Comparison of ENCODE assay signal across 8 mouse cellular contexts in the genomic region with DNA sequence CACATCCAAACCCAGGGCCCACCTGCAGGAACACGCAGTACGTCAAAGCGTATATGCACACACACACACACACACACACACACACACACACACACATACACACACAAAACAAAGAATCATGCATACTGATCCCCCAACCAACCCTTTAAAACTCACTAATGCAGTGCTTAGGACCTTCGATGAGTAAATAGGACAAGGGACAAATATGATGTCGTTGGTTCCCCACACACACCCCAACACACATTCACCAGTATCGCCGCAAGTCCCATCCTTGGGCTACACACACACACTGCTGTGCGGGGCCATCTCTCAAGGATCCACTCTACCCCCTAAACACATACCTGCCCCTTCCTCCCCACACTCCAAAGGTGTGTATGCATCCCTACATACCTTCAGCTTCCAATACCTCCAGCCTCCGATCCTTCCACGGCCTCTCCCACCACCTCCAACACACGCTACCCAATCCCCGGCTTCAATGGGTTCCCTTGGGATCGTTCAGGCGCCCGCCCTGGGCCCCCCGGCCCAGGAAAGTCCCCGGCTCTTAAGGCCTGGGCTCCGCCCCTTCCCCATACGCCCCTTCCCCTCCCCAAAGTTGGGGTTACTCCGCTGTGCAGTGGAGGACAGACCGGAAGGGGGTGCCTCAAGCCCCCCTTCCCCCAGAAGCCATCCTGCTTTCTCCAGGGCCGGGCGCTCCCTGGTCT. TPM values are rescaled to one million over a fixed set of nuclear protein-coding genes. Genes with fewer than 3 reads are reported as not detected.
A peak's percentile ranks its signal among the peaks of the same experiment; 100 is the strongest.
DNase-seq lines count a peak whose midpoint lies in the region; ATAC-seq and TF ChIP-seq lines count a peak whose summit lies in the region.

No protein-coding gene starts in this region.

- TF ChIP-seq CTCF in heart, postnatal 0 days (IDR thresholded peaks at IDR 0.05; ENCODE audit: low read depth): no peak
- TF ChIP-seq CTCF in liver, postnatal 0 days (IDR thresholded peaks at IDR 0.05; ENCODE audit: low read depth): no peak
- TF ChIP-seq CTCF in stomach, postnatal 0 days (IDR thresholded peaks at IDR 0.05; ENCODE audit: low read depth): no peak

- H3K27me3 ChIP-seq in heart, postnatal 0 days (ENCODE audit: control insufficient read depth, insufficient read depth, low read length): no peaks in the 10 kb centered on the region
- no peaks in the 10 kb centered on the region for H3K27me3 ChIP-seq in liver, postnatal 0 days (ENCODE audit: insufficient read depth, low read length)
- H3K27me3 ChIP-seq in stomach, postnatal 0 days (ENCODE audit: control insufficient read depth, insufficient read depth, low read length): no peaks in the 10 kb centered on the region

- peak overlapping the region; percentile 86 for H3K9ac ChIP-seq in heart, postnatal 0 days (replicated peaks; ENCODE audit: low read depth, low read length)
- peak overlapping the region; percentile 76 for H3K9ac ChIP-seq in liver, postnatal 0 days (replicated peaks)
- H3K9ac ChIP-seq in stomach, postnatal 0 days (ENCODE audit: low read length): peak overlapping the region; percentile 78

- H3K27ac ChIP-seq in heart, postnatal 0 days (ENCODE audit: low read depth): peak overlapping the region; percentile 68
- H3K27ac ChIP-seq in liver, postnatal 0 days (ENCODE audit: low read depth): no peak overlapping the region
- H3K27ac ChIP-seq in stomach, postnatal 0 days (replicated peaks): peak overlapping the region; percentile 82

- no peaks in the 10 kb centered on the region for H3K9me3 ChIP-seq in heart, postnatal 0 days (replicated peaks; ENCODE audit: control insufficient read depth, low read length)
- H3K9me3 ChIP-seq in liver, postnatal 0 days (ENCODE audit: low read length): no peaks in the 10 kb centered on the region
- H3K9me3 ChIP-seq in stomach, postnatal 0 days (ENCODE audit: control insufficient read depth, low read length): no peaks in the 10 kb centered on the region

- H3K4me3 ChIP-seq in heart, postnatal 0 days (ENCODE audit: low read depth, low read length): peak overlapping the region; percentile 90
- peak overlapping the region; percentile 76 for H3K4me3 ChIP-seq in liver, postnatal 0 days (ENCODE audit: low read depth, low read length)
- H3K4me3 ChIP-seq in stomach, postnatal 0 days (ENCODE audit: low read depth, low read length): peak overlapping the region; percentile 87

- 7% methylated on average over 23 of the region's 23 CpGs for WGBS in heart, postnatal 0 days
- 10% methylated on average over 23 of the region's 23 CpGs for WGBS in liver, postnatal 0 days (ENCODE audit: insufficient replicate concordance)
- WGBS in stomach, postnatal 0 days: 2% methylated on average over 23 of the region's 23 CpGs

- DNase-seq in adrenal gland, postnatal 14 days: peak; percentile 37
- DNase-seq in adrenal gland, postnatal 25 days: no peak
- peak; percentile 59 for DNase-seq in CD4-positive helper T cell, adult 2 months (ENCODE audit: low read depth, low spot score)
- DNase-seq in cerebellum, postnatal 14 days: peak; percentile 62 to 66
- peak; percentile 28 for DNase-seq in heart, postnatal 0 days (ENCODE audit: low spot score)
- no peak for DNase-seq in liver, postnatal 0 days
- DNase-seq in stomach, postnatal 0 days (ENCODE audit: low spot score): peak; percentile 48
- no peak for DNase-seq in frontal cortex, postnatal 14 days (ENCODE audit: low spot score in 2 of 2)

- ATAC-seq in heart, postnatal 0 days (ENCODE audit: insufficient read depth, low read depth): peak; percentile 37
- peak; percentile 22 for ATAC-seq in liver, postnatal 0 days
- peak; percentile 54 for ATAC-seq in stomach, postnatal 0 days (ENCODE audit: low FRiP score, low TSS enrichment)

- peak overlapping the region; percentile 93 for H3K4me2 ChIP-seq in heart, postnatal 0 days (ENCODE audit: low read depth, low read length)
- peak overlapping the region; percentile 87 for H3K4me2 ChIP-seq in liver, postnatal 0 days (ENCODE audit: low read depth, low read length)
- H3K4me2 ChIP-seq in stomach, postnatal 0 days (replicated peaks; ENCODE audit: low read depth): peak overlapping the region; percentile 82

- no peaks in the 10 kb centered on the region for H3K36me3 ChIP-seq in heart, postnatal 0 days (replicated peaks; ENCODE audit: control insufficient read depth, insufficient read depth, low read length)
- no peaks in the 10 kb centered on the region for H3K36me3 ChIP-seq in liver, postnatal 0 days (replicated peaks; ENCODE audit: insufficient read depth, low read length)
- H3K36me3 ChIP-seq in stomach, postnatal 0 days (ENCODE audit: control insufficient read depth, insufficient read depth, low read length): no peaks in the 10 kb centered on the region

- peaks cover 25% of the 10 kb centered on the region for H3K4me1 ChIP-seq in heart, postnatal 0 days (ENCODE audit: control insufficient read depth, insufficient read depth)
- H3K4me1 ChIP-seq in liver, postnatal 0 days (ENCODE audit: insufficient read depth): peaks cover 7% of the 10 kb centered on the region
- H3K4me1 ChIP-seq in stomach, postnatal 0 days (replicated peaks; ENCODE audit: control insufficient read depth, insufficient read depth): peaks cover 6% of the 10 kb centered on the region; the same call in 1 of the 2 replicates

- TF ChIP-seq EP300 in heart, postnatal 0 days (IDR thresholded peaks at IDR 0.05; ENCODE audit: low read depth): no peak
- no peak for TF ChIP-seq EP300 in liver, postnatal 0 days (IDR thresholded peaks at IDR 0.05; ENCODE audit: low read depth)
- no peak for TF ChIP-seq EP300 in stomach, postnatal 0 days (optimal IDR thresholded peaks at IDR 0.05)

RNA-seq across cellular contexts. Expression of gene Vangl2, which starts 1.9 kb away (rescaled TPM):
- total RNA-seq in adrenal gland, postnatal 14 days (2021): 4.6 and 6.8 TPM in 2 replicates
- total RNA-seq in adrenal gland, postnatal 25 days (2021): 2.8 and 7.4 TPM in 2 replicates
- 11.2 and 11.4 TPM in 2 replicates for total RNA-seq in heart, postnatal 0 days (2014; rRNA removed; ENCODE audit: low replicate concordance)
- polyA plus RNA-seq in heart, postnatal 0 days (2015; fragmentation: Nextera tagmentation; extraction: Ambion mirVana): 4.7 and 5.2 TPM in 2 replicates
- 0.71 and 0.78 TPM in 2 replicates for polyA plus RNA-seq in liver, postnatal 0 days (2015; fragmentation: Nextera tagmentation; extraction: Ambion mirVana)
- polyA plus RNA-seq in stomach, postnatal 0 days (2015; fragmentation: Nextera tagmentation; extraction: Ambion mirVana): 5.2 and 5.4 TPM in 2 replicates

RNA-seq across cellular contexts. Expression of gene Nhlh1, which starts 31.0 kb away (rescaled TPM):
- total RNA-seq in adrenal gland, postnatal 14 days (2021): not detected in 2 replicates
- not detected in 2 replicates for total RNA-seq in adrenal gland, postnatal 25 days (2021)
- total RNA-seq in heart, postnatal 0 days (2014; rRNA removed; ENCODE audit: low replicate concordance): not detected in 2 replicates
- polyA plus RNA-seq in heart, postnatal 0 days (2015; fragmentation: Nextera tagmentation; extraction: Ambion mirVana): not detected in 2 replicates
- not detected in 2 replicates for polyA plus RNA-seq in liver, postnatal 0 days (2015; fragmentation: Nextera tagmentation; extraction: Ambion mirVana)
- polyA plus RNA-seq in stomach, postnatal 0 days (2015; fragmentation: Nextera tagmentation; extraction: Ambion mirVana): not detected in 2 replicates

RNA-seq across cellular contexts. Expression of gene Copa, which starts 56.0 kb away (rescaled TPM):
- total RNA-seq in adrenal gland, postnatal 14 days (2021): 161 TPM in 2 replicates
- total RNA-seq in adrenal gland, postnatal 25 days (2021): 184 and 190 TPM in 2 replicates
- total RNA-seq in heart, postnatal 0 days (2014; rRNA removed; ENCODE audit: low replicate concordance): 148 and 174 TPM in 2 replicates
- polyA plus RNA-seq in heart, postnatal 0 days (2015; fragmentation: Nextera tagmentation; extraction: Ambion mirVana): 101 and 102 TPM in 2 replicates
- polyA plus RNA-seq in liver, postnatal 0 days (2015; fragmentation: Nextera tagmentation; extraction: Ambion mirVana): 50.2 and 55.4 TPM in 2 replicates
- polyA plus RNA-seq in stomach, postnatal 0 days (2015; fragmentation: Nextera tagmentation; extraction: Ambion mirVana): 89.6 and 90.8 TPM in 2 replicates

RNA-seq across cellular contexts. Expression of gene Ncstn, which starts 56.2 kb away (rescaled TPM):
- 89.8 and 101 TPM in 2 replicates for total RNA-seq in adrenal gland, postnatal 14 days (2021)
- total RNA-seq in adrenal gland, postnatal 25 days (2021): 101 and 117 TPM in 2 replicates
- 53.4 and 87.3 TPM in 2 replicates for total RNA-seq in heart, postnatal 0 days (2014; rRNA removed; ENCODE audit: low replicate concordance)
- 63.9 and 68.1 TPM in 2 replicates for polyA plus RNA-seq in heart, postnatal 0 days (2015; fragmentation: Nextera tagmentation; extraction: Ambion mirVana)
- 36.7 and 41.8 TPM in 2 replicates for polyA plus RNA-seq in liver, postnatal 0 days (2015; fragmentation: Nextera tagmentation; extraction: Ambion mirVana)
- polyA plus RNA-seq in stomach, postnatal 0 days (2015; fragmentation: Nextera tagmentation; extraction: Ambion mirVana): 79.3 and 84.2 TPM in 2 replicates

Comparison
In these comparisons a context has a peak if more than half of its experiments do, and no peak if none do; other contexts are left out.
1. DNase-seq: peak in adrenal gland, postnatal 14 days (single experiment), CD4-positive helper T cell, adult 2 months (single experiment), cerebellum, postnatal 14 days (2 of 2), heart, postnatal 0 days (single experiment) and stomach, postnatal 0 days (single experiment); none in adrenal gland, postnatal 25 days (single experiment), liver, postnatal 0 days (single experiment) and frontal cortex, postnatal 14 days (0 of 2).
2. Peak in every context shown above with its lines, with median percentiles within 50 percentile points of each other: ATAC-seq, H3K4me2 ChIP-seq, H3K4me3 ChIP-seq and H3K9ac ChIP-seq.